Mouse (Mus musculus) G1E (cell line): ENCODE data around the gene Gna15.

Experiments used
- CTCF ChIP-seq: IDR thresholded peaks from 2 replicates; pipeline ENCODE4 v1.5.1; 2012; ENCODE audit warnings: low read depth, low read length, inconsistent platforms, mixed read lengths
- TAL1 ChIP-seq: conservative IDR thresholded peaks from 2 replicates; pipeline ENCODE4 v1.6.1; 2012; ENCODE audit warnings: low read depth, low read length, inconsistent platforms, mixed read lengths

DNA sequence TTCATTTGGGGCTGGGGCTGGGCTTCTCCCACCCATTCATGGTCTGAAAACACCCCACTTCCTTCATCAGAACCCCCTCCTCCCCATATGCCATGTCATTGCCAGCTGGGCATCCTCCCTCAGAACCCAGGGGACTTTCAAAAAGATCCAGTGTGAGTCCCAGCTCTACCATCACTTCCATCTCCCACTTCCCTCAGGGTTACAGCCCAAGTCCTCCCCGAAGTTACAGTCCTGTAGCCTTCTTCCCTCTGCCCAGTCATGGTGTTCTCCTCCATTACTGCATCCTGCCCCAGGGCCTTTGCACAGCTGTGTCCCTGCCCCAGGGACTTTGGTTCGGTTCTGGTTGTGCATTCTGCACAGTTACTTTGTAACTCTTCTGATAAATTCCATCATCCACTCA, 69.9 kb downstream of the Gna15 start:
- TF ChIP-seq TAL1 (no peak), CTCF (no peak)
